Mouse (Mus musculus) liver, postnatal 0 days (tissue): ENCODE measurements around the gene Pik3c2g.

Source experiments
- CTCF ChIP-seq: sonication (generic); IDR thresholded peaks from 2 replicates; pipeline ENCODE4 v1.5.1; 2016; ENCODE audit warnings: antibody characterized with exemption, low read depth
- EP300 ChIP-seq: IDR thresholded peaks from 2 replicates; pipeline ENCODE4 v1.6.1; 2016; ENCODE audit warnings: antibody characterized with exemption, low read depth, mild to moderate bottlenecking

DNA sequence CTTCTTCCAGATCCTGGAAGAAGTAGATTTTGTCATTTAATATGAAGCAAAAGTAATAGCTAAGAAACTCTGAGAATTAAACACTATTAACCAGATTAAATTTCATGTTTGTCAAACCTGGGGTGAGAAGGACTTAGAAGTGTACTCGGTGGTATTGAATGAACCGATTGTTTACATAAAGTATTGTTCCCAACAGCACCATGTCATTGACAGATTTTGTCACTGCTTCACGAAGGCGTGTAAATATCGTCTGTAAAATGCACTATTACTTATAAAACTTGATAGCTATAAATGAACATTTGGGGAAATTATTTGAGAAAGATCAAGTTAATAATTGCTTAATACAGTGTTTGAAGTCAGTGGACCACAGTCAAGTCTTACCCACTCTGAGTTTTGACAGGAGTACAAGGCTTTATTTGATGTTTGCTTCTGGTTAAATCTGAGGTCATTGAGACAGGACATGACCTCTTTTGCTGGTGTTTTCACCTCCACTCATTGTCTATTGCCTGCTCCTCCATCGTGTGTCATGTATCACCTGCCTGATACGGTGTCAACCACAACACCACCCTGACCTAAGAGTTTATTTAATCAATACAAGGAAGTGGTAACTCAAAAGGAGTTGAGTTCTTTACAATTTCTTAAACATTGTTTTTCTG is 260.0 kb downstream of the Pik3c2g start:
- TF ChIP-seq EP300 (no peak), CTCF (no peak)
